Mouse (Mus musculus) lung, adult 10 weeks (tissue): ENCODE measurements around the gene Shisal2a. TPM values are rescaled to one million over a fixed set of nuclear protein-coding genes. Genes with fewer than 3 reads are reported as not detected.

Experiments
- polyA plus RNA-seq: library from polyadenylated mRNA; stranded (reverse); fragments of 350-450 nt; fragmentation: Illumina TruSeq; extraction: RNeasy Lipid Tissue Mini Kit (QIAGEN cat#74804); gene quantifications from one replicate; pipeline ENCODE4 v1.2.3, GENCODE M21; 2014; ENCODE audit warnings: low read depth, low replicate concordance; ENCODE audit not compliant: insufficient read depth

Gene Shisal2a
- 0.83 TPM for polyA plus RNA-seq

DNA sequence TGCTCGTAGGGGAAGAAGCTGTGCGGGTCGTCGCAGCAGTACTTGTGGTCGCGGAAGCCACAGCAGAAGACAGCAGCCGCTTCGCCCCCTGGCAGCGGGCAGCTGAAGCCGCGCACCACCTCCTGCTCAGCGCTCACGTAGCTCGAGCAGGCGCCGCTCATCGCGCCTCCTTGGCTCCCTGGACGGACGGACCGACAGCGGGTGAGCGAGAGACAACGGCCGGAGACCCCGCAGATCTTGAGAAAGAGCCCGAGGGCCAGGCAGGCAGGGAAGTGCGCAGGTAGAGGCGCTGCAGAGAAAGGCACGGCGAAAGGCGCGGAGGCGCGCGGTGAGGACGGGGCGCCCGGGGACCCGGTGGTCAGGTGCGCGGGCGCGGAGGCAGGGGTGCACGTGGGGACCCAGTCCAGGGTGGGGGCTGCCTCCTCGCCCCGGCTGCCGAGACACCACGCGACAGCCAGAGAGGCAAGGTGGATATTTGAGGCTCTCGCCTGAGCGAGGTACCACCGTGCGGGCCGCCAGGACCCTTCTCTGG is at the start of gene Shisal2a:
Shisal2a (minus strand) TSS at position 167 of the 532 bp plus-strand sequence.

DNA sequence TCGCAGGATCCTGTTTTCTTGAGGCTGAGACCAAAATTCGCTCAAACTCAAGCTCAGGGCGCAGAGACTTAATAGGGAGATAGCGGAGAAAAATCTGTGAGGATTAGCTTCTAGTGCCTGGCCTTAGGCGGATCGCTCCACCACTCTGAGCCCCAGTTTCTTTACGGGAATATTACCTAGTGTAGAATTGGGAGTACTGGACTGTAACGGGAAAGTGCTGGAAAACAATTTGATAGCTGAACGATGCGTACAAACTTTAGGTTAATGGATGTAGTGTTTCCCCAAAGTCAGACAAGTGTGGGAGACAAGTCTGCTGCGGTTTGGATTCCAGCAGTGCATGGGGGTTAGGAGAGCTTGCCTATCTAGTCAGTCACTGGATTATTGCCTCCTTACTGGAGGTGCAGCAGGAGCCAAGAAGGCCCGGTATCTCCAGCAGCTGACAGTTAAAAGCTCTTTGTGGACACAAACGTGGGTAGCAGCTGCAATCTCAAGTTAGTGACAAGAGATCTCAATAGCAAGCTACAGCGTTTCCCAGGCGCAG is 23.8 kb upstream of the Shisal2a start, which contains the start of gene Gpx7:
Gpx7 (minus strand) TSS at position 101 of the 541 bp plus-strand sequence.

DNA sequence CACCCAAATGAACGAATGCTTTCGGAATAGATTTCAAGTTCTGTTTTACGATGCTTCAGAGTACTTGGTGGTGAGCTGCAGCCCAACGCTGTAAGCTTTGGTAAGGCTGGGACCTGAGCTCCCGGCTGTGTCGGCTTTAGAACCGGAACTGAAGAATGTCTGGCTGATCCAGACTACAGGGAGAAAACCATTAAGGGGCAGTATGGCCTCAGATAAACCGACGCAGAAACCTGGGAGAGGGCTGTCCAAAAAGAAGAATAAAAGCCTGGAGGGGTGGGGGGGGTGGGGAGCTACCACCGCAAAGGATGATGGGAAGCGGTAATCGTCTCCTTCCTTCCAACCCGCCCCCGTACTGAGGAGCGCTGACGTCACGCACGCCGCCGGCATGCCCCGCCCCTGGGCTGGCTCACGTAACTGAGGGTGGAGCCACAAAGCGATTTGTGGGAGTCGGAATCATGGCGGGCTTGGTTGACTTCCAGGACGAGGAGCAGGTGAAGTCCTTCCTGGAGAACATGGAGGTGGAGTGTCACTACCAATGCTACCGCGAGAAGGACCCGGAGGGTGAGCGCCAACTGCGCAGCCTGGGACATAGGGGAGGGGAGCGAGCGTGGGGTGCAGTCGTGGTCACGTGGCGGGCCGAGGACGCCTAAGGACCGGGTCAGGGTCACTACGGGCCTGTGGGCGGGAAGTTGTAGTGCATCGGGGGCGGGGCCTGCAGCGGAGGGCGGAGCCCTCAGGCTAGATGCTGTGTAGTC is 55.2 kb downstream of the Shisal2a start, which contains the start of gene Coa7:
Coa7 (plus strand) TSS at position 411 of the 755 bp plus-strand sequence.

Other genes starting within 250 kb of the Shisal2a start
- gene Scp2, start 238.4 kb downstream of the Shisal2a start, polyA plus RNA-seq, result 431 TPM
- gene Echdc2, start 217.9 kb downstream of the Shisal2a start, polyA plus RNA-seq, result 32.9 TPM
- gene Zyg11a, start 165.3 kb downstream of the Shisal2a start, polyA plus RNA-seq, result not detected
- gene Zyg11b, start 82.3 kb downstream of the Shisal2a start, polyA plus RNA-seq, result 5.7 TPM
- gene Coa7, start 55.2 kb downstream of the Shisal2a start, polyA plus RNA-seq, result 9.0 TPM
- gene Gpx7, start 23.6 kb upstream of the Shisal2a start, polyA plus RNA-seq, result 25.2 TPM
- 15.4 TPM for gene Tut4, start 76.1 kb upstream of the Shisal2a start, polyA plus RNA-seq
- gene Prpf38a, start 196.0 kb upstream of the Shisal2a start, polyA plus RNA-seq, result 34.9 TPM
- 0.25 TPM for gene Orc1, start 196.1 kb upstream of the Shisal2a start, polyA plus RNA-seq
- 16.9 TPM for gene Cc2d1b, start 236.6 kb upstream of the Shisal2a start, polyA plus RNA-seq